Mouse (Mus musculus) embryonic facial prominence, embryonic 11.5 days (tissue): ENCODE measurements around the gene Atg2b. TPM values are rescaled to one million over a fixed set of nuclear protein-coding genes. Genes with fewer than 3 reads are reported as not detected.

ENCODE experiments used
- ATAC-seq: fragments of 200-750 bp; cut with Nextera tagmentation; replicated peaks from 2 replicates; pipeline ENCODE4 v1.8.0; 2017; ENCODE audit warnings: low read depth; ENCODE audit not compliant: insufficient number of reproducible peaks, low FRiP score, low TSS enrichment
- DNase-seq: peaks from one replicate; pipeline ENCODE4 v3.0.0-alpha.2; 2015; ENCODE audit warnings: low spot score
- H3K27ac ChIP-seq: fragments of 300-500 bp; sonication (generic); replicated peaks from 2 replicates; pipeline ENCODE4 v1.5.1; 2014; ENCODE audit warnings: mild to moderate bottlenecking, low read depth, low read length, control low read depth
- H3K27me3 ChIP-seq: fragments of 300-500 bp; sonication (generic); 2 replicates; pipeline ENCODE4 v1.6.1; 2014; ENCODE audit warnings: mild to moderate bottlenecking, low read length, moderate library complexity, mixed read lengths; ENCODE audit not compliant: control insufficient read depth, insufficient read depth
- H3K36me3 ChIP-seq: fragments of 300-500 bp; sonication (generic); replicated peaks from 2 replicates; pipeline ENCODE4 v1.6.1; 2014; ENCODE audit warnings: low read depth, mild to moderate bottlenecking, low read length, moderate library complexity, mixed read lengths; ENCODE audit not compliant: control insufficient read depth, insufficient read depth
- H3K4me1 ChIP-seq: fragments of 300-500 bp; sonication (generic); 2 replicates; pipeline ENCODE4 v1.6.1; 2014; ENCODE audit warnings: low read length, mixed read lengths; ENCODE audit not compliant: control insufficient read depth, insufficient read depth
- H3K4me2 ChIP-seq: fragments of 300-500 bp; sonication (generic); 2 replicates; pipeline ENCODE4 v1.6.1; 2014; ENCODE audit warnings: low read depth, mild to moderate bottlenecking, control low read depth, low read length, moderate library complexity
- H3K4me3 ChIP-seq: fragments of 300-500 bp; sonication (generic); 2 replicates; pipeline ENCODE4 v1.5.1; 2014; ENCODE audit warnings: low read depth, low read length, control low read depth
- H3K9ac ChIP-seq: fragments of 300-500 bp; sonication (generic); replicated peaks from 2 replicates; pipeline ENCODE4 v1.6.1; 2014; ENCODE audit warnings: mild to moderate bottlenecking, control low read depth, low read length
- H3K9me3 ChIP-seq: fragments of 300-500 bp; sonication (generic); replicated peaks from 2 replicates; pipeline ENCODE4 v1.6.1; 2016; ENCODE audit warnings: mild to moderate bottlenecking, low read length, inconsistent platforms, mixed read lengths; ENCODE audit not compliant: control insufficient read depth
- WGBS: fragments of 180-500 bp; shearing (Covaris S2); extraction: QIAGEN DNeasy Blood & Tissue Kit; methylation state at CpG from one replicate; pipeline ENCODE4 v1.1.7; 2014; 5-methylcytosine and 5-hydroxymethylcytosine counted together
- polyA plus RNA-seq: library from polyadenylated mRNA; unstranded; fragments of >200 nt; fragmentation: Nextera tagmentation; extraction: Ambion mirVana; gene quantifications from 2 replicates; pipeline ENCODE4 v1.2.1, GENCODE M21; 2014

Gene Atg2b
- polyA plus RNA-seq, 1 experiment from 2014 or later = 12.6 TPM

DNA sequence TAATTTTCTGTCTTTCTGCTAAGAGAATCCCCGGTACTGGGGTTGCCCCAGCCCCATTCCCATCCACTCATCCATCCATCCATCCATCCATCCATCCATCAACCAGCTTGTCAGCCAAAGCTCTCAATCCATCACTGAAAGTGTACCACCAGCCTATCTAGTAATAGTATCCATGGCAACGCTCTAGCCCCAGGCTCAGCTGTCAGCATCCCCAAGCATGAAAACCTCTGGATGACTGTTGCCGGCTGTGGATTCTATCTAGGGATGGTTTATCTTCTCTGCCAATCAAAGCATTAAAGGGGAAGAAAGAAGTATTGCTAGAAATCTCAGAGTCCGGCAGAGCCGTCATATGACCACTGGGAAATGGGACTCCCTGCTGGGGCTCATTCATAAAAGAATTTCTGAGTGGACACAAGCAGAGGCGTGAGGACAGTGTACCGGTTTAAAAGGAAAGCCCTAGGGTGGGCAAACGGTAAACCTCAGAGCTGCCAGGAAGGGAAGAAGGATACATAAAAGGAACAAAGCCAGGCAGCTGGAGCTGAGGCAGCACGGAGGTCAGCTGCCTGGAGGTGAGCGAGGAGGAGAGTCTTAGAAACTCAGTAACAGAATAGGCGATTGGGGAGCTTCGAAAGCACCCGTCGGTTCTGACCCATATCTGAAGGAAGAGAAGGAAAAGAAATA is 36.6 kb upstream of the Atg2b start:
- H3K4me1 ChIP-seq = no peaks in the 10 kb centered on the region
- WGBS = 50% methylated on average over 14 of the region's 14 CpGs
- H3K9me3 ChIP-seq = no peaks in the 10 kb centered on the region
- ATAC-seq = no peak
- no peaks in the 10 kb centered on the region for H3K27me3 ChIP-seq
- H3K27ac ChIP-seq = no peak overlapping the region
- no peak overlapping the region for H3K4me2 ChIP-seq
- DNase-seq = peak; percentile 22
- H3K9ac ChIP-seq = no peak overlapping the region
- no peaks in the 10 kb centered on the region for H3K36me3 ChIP-seq
- H3K4me3 ChIP-seq = no peak overlapping the region

DNA sequence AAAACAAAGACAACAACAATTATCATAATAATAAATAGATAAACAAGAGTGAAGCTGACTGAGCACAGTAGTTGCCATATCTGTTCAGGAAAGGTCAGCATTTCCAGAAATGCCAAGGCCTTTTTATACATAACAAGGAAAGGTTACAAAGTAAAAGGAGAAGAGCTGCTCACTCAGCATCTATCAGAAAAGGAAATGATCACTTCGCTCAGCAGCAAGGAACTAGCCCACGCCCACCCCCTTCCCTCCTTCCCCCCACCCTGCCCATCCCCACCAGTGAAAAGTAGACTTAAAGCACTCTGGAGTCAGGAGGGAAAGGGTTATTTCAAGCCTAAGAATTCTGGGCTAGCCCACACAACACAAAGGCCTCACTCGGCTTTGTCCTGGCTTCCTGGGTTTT is 35.2 kb upstream of the Atg2b start:
- ATAC-seq (no peak), DNase-seq (no peak)
- Histone ChIP-seq H3K4me3 (no peak overlapping the region), H3K36me3 (no peaks in the 10 kb centered on the region), H3K9me3 (no peaks in the 10 kb centered on the region), H3K27ac (no peak overlapping the region), H3K4me1 (no peaks in the 10 kb centered on the region), H3K4me2 (no peak overlapping the region), H3K9ac (no peak overlapping the region), H3K27me3 (no peaks in the 10 kb centered on the region)
- WGBS = 75% methylated on average over 3 of the region's 3 CpGs

DNA sequence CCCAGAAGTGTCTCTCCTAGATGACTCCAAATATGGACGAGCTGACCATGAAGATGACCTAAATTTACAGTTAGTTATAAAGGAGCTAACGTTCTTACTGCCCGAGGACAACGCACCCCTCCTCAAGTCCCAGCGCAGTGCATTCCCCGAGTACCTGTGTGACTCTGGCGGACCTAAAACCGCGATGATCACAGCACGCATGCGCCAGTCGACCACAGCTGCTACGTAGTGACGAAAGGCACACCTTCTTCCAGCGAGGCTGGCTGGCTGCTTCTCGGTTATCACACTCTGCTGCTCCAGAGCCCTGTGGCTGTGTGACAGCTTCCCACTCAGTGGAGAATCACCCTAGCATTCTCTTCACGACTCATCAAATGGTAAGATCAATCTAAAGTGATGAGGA is 33.6 kb upstream of the Atg2b start:
- H3K9ac ChIP-seq = no peak overlapping the region
- no peaks in the 10 kb centered on the region for H3K4me1 ChIP-seq
- no peak overlapping the region for H3K4me3 ChIP-seq
- no peak overlapping the region for H3K4me2 ChIP-seq
- no peak for ATAC-seq
- no peaks in the 10 kb centered on the region for H3K9me3 ChIP-seq
- no peaks in the 10 kb centered on the region for H3K36me3 ChIP-seq
- 70% methylated on average over 17 of the region's 17 CpGs for WGBS
- H3K27ac ChIP-seq = no peak overlapping the region
- H3K27me3 ChIP-seq = no peaks in the 10 kb centered on the region
- DNase-seq = no peak

DNA sequence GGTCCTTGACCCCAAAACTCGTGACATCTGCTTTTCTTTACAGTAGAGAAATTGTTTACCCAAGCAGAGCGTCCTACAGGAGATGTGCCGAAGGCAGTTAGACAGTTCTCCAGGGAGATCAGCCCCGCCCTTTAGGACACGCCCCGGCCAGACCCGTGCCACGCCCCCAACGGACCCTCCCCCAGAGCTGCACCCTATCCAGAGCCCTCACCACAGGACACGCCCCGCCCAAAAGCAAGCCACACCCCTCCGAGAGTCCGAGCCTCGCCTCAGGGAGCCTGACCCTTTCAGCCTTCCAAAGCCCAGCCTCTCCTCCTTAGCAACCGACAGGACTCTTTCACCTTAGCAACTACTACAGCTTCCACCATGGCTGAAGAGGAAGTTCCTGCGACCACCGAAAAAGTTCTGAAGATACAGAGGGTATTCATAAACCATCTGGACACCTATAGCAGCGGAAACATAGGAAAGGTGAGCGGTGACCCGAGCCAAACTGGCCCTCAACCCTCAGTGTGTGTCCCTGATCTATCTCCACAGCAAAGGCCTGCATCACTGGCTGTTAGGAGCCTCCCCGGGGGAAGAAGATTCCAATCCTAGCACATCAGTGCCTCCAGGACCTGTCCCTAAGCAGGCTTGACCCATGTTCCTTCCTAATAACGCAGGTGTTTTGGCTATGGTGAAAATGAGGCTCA is 20.9 kb upstream of the Atg2b start, which contains the start of gene Ak7:
Ak7 (plus strand) TSS at position 178 of the 689 bp plus-strand sequence.
- H3K4me2 ChIP-seq = peak within 1 kb of the TSS; percentile 23
- no peaks in the 10 kb centered on the region for H3K9me3 ChIP-seq
- H3K27ac ChIP-seq = no peak within 1 kb of the TSS
- ATAC-seq = peak; percentile 84
- 11% methylated on average over 22 of the region's 22 CpGs for WGBS
- H3K27me3 ChIP-seq = no peaks in the 10 kb centered on the region
- no peaks in the 10 kb centered on the region for H3K36me3 ChIP-seq
- peak; percentile 72 for DNase-seq
- 0 out of 2 replicates have a peak, but pooled peaks cover 2% of the 10 kb centered on the region for H3K4me1 ChIP-seq
- H3K9ac ChIP-seq = no peak within 1 kb of the TSS
- no peak within 1 kb of the TSS for H3K4me3 ChIP-seq

DNA sequence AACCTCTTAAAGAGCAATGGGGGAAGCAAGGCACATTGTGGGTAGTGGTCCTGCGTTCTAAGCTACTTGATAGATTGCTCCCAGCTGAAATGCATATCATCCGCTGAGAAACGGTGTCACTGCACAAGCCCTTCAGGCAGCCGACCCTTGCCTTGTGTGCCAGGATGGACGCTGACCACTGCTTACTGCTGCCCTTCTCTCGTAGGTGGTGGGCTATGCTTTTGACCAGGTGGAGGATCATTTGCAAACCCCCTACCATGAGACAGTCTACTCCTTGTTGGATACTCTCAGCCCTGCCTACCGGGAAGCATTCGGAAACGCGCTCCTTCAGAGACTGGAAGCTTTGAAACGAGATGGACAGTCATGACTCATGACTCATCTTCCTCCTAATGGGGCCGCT is 15.4 kb upstream of the Atg2b start:
- ATAC-seq (no peak), DNase-seq (no peak)
- WGBS = 90% methylated on average over 12 of the region's 12 CpGs
- Histone ChIP-seq H3K9ac (no peak overlapping the region), H3K4me1 (0 out of 2 replicates have a peak, but pooled peaks cover under 1% of the 10 kb centered on the region), H3K4me3 (no peak overlapping the region), H3K9me3 (no peaks in the 10 kb centered on the region), H3K4me2 (no peak overlapping the region), H3K27ac (no peak overlapping the region), H3K36me3 (no peaks in the 10 kb centered on the region; the same call in 1 of the 2 replicates), H3K27me3 (no peaks in the 10 kb centered on the region)

DNA sequence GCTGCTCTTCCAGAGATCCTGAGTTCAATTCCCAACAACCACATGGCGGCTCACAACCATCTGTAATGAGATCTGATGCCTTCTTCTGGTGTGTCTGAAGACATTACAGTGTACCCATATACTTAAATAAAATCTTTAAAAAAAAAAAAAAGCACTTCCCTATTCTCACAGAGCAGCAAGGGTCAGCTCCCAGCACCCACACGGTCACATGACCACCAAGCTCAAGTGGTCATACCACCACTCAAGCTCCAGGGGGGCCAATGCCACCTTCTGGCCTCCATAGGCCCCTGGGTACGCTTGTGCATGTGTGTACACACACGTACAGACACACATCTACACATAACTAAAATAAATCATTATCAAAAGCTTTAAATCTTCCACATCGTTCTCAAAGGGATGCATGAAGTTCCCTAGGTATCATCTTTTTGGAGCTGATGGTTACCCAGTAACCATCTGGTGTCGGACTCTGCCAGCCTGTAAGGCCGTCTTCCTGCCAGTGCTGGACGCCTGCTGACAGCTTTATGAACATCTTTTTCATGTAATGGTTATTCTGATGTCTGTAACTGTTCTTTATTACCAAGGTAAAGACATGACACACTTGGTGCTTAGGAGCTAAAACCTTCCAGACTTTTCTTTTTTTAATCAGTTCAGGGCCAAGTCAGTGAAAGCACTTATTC is 12.2 kb upstream of the Atg2b start:
- no peaks in the 10 kb centered on the region for H3K4me1 ChIP-seq
- DNase-seq (no peak), ATAC-seq (no peak)
- no peaks in the 10 kb centered on the region; the same call in 1 of the 2 replicates for H3K36me3 ChIP-seq
- H3K27ac ChIP-seq = no peak overlapping the region
- H3K4me2 ChIP-seq = no peak overlapping the region
- no peaks in the 10 kb centered on the region for H3K9me3 ChIP-seq
- no peak overlapping the region for H3K9ac ChIP-seq
- WGBS = 91% methylated on average over 8 of the region's 8 CpGs
- H3K27me3 ChIP-seq = no peaks in the 10 kb centered on the region
- no peak overlapping the region for H3K4me3 ChIP-seq

DNA sequence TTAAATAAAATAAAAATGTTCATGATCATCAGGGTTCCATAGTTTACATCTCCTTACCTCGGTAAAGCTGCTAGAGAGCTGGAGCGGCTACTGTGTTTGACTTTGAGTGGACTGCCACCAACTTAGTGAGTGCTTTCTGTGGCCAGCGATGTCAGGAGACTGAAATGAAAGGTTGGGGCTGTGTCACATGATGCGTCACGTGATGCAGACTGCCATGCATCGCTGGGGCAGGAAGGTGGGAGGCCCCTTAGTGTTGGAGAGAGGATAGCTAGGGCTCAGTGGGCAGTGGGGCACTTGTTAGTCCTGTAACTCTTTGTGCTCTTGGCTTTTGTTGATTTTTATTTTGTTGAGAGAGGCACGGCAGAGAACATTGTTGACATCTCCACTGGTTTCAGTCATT is 10.8 kb upstream of the Atg2b start:
- Histone ChIP-seq H3K4me1 (no peaks in the 10 kb centered on the region), H3K27me3 (no peaks in the 10 kb centered on the region), H3K27ac (no peak overlapping the region), H3K9ac (no peak overlapping the region), H3K9me3 (no peaks in the 10 kb centered on the region), H3K36me3 (no peaks in the 10 kb centered on the region; the same call in 1 of the 2 replicates), H3K4me2 (no peak overlapping the region), H3K4me3 (no peak overlapping the region)
- ATAC-seq (no peak), DNase-seq (no peak)
- 81% methylated on average over 7 of the region's 7 CpGs for WGBS

DNA sequence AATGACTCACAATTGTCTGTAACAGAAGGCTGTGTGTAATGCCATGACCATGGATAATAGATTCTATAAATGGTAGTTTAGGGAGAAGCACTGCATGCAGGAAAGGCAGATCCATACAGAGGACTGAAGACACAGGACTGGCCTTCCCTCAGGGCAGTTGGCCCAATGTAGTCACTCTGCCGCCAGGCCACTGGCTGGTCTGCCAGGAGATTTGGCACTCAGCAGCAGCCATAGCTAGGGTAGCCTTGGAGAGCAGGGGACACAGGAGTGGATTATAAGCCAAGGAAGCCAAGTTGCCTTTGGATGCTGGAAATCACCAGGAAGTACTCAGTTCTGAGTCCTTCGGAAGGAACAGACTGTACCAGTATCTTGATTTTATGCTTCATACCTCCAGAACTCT is 9.0 kb upstream of the Atg2b start:
- Histone ChIP-seq H3K4me3 (no peak overlapping the region), H3K27ac (no peak overlapping the region), H3K4me1 (no peaks in the 10 kb centered on the region), H3K27me3 (no peaks in the 10 kb centered on the region), H3K4me2 (no peak overlapping the region), H3K36me3 (no peaks in the 10 kb centered on the region), H3K9me3 (no peaks in the 10 kb centered on the region), H3K9ac (no peak overlapping the region)
- ATAC-seq = no peak
- 98% methylated on average over 2 of the region's 2 CpGs for WGBS
- no peak for DNase-seq
